In the genomic region with DNA sequence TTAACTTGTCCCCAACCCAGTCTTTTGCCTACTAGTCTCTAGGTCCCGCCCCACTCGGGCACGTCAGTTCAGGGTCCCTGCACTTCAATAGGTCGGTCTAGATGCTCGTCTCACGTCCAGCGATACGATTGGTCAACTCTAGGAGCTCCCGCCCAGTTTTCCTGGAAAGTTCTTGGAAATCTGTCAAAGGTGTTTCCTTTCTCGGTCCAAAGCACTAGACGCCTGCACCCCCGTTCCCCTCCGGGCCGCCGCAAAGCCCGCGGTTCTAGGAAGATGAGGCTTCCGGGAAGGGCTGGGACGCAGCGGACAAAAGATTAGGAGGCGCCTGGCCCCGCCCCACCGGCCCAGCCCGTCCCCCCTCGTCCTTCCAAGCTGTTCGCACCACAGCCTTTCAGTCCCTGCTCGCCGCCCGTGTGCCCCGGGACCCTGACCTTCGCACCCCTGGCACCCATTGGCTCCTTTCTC, we compare ENCODE assay signal across 8 mouse cellular contexts. TPM values are rescaled to one million over a fixed set of nuclear protein-coding genes. Genes with fewer than 3 reads are reported as not detected.
DNase-seq lines count a peak whose midpoint lies in the region; ATAC-seq and TF ChIP-seq lines count a peak whose summit lies in the region.

No protein-coding gene starts in this region.

- 0 out of 2 replicates have a peak, but pooled peaks have one; percentile 0 for TF ChIP-seq CTCF in kidney, postnatal 0 days (IDR thresholded peaks at IDR 0.05; ENCODE audit: low read depth)

- H3K4me1 ChIP-seq in heart, embryonic 12.5 days (replicated peaks): peaks cover 40% of the 10 kb centered on the region
- H3K4me1 ChIP-seq in kidney, postnatal 0 days (replicated peaks; ENCODE audit: insufficient read depth, low read length): peaks cover 8% of the 10 kb centered on the region
- H3K4me1 ChIP-seq in liver, embryonic 11.5 days (replicated peaks; ENCODE audit: control insufficient read depth, insufficient read depth, low read length): peaks cover 36% of the 10 kb centered on the region
- peaks cover 27% of the 10 kb centered on the region for H3K4me1 ChIP-seq in stomach, embryonic 15.5 days

- peak; percentile 89 for DNase-seq in CD4-positive helper T cell, adult 2 months (ENCODE audit: low read depth, low spot score)
- peak; percentile 84 for DNase-seq in brain, embryonic 18.5 days (ENCODE audit: low read depth, low spot score)
- DNase-seq in kidney, postnatal 0 days (ENCODE audit: low spot score): peak; percentile 99
- DNase-seq in liver, embryonic 11.5 days (ENCODE audit: low spot score): peak; percentile 89
- DNase-seq in natural killer cell, adult 2 months (ENCODE audit: low spot score in 2 of 2): peak; percentile 81

- no peaks in the 10 kb centered on the region for H3K9me3 ChIP-seq in heart, embryonic 12.5 days (replicated peaks)
- H3K9me3 ChIP-seq in kidney, postnatal 0 days (replicated peaks; ENCODE audit: low read length): no peaks in the 10 kb centered on the region
- H3K9me3 ChIP-seq in liver, embryonic 11.5 days (ENCODE audit: control insufficient read depth, low read length): no peaks in the 10 kb centered on the region
- no peaks in the 10 kb centered on the region for H3K9me3 ChIP-seq in stomach, embryonic 15.5 days

- under 1% methylated on average over 31 of the region's 31 CpGs for WGBS in heart, embryonic 12.5 days
- WGBS in kidney, postnatal 0 days: under 1% methylated on average over 31 of the region's 31 CpGs
- WGBS in liver, embryonic 11.5 days: 0% methylated on average over 31 of the region's 31 CpGs
- WGBS in stomach, embryonic 15.5 days: 0% methylated on average over 31 of the region's 31 CpGs

- H3K9ac ChIP-seq in heart, embryonic 12.5 days: peak overlapping the region; percentile 80
- H3K9ac ChIP-seq in kidney, postnatal 0 days (ENCODE audit: low read depth, low read length): peak overlapping the region; percentile 86
- H3K9ac ChIP-seq in liver, embryonic 11.5 days (ENCODE audit: low read depth, low read length): peak overlapping the region; percentile 78
- peak overlapping the region; percentile 38 for H3K9ac ChIP-seq in stomach, embryonic 15.5 days

- peak; percentile 83 for ATAC-seq in erythroid progenitor cell, adult 5-6 weeks (replicated peaks; ENCODE audit: low FRiP score, poor library complexity, severe bottlenecking)
- ATAC-seq in heart, embryonic 12.5 days (ENCODE audit: insufficient number of reproducible peaks, low FRiP score): peak; percentile 92
- ATAC-seq in kidney, postnatal 0 days (replicated peaks; ENCODE audit: low FRiP score, low read depth): peak; percentile 95
- ATAC-seq in liver, embryonic 11.5 days (replicated peaks; ENCODE audit: low FRiP score): peak; percentile 93
- peak; percentile 92 for ATAC-seq in stomach, embryonic 15.5 days (ENCODE audit: insufficient read depth, low FRiP score, low read depth)

- peak overlapping the region; percentile 75 for H3K27ac ChIP-seq in heart, embryonic 12.5 days (ENCODE audit: poor library complexity, severe bottlenecking)
- peak overlapping the region; percentile 92 for H3K27ac ChIP-seq in kidney, postnatal 0 days
- peak overlapping the region; percentile 91 for H3K27ac ChIP-seq in liver, embryonic 11.5 days (ENCODE audit: low read depth, low read length)
- H3K27ac ChIP-seq in stomach, embryonic 15.5 days: peak overlapping the region; percentile 89

- peak overlapping the region; percentile 63 for H3K4me3 ChIP-seq in heart, embryonic 12.5 days
- H3K4me3 ChIP-seq in kidney, postnatal 0 days (replicated peaks; ENCODE audit: low read depth, low read length): peak overlapping the region; percentile 73
- peak overlapping the region; percentile 75 for H3K4me3 ChIP-seq in liver, embryonic 11.5 days (ENCODE audit: low read depth, low read length)
- peak overlapping the region; percentile 66 for H3K4me3 ChIP-seq in stomach, embryonic 15.5 days (replicated peaks)

- H3K36me3 ChIP-seq in heart, embryonic 12.5 days: peaks cover 18% of the 10 kb centered on the region
- H3K36me3 ChIP-seq in kidney, postnatal 0 days (ENCODE audit: insufficient read depth, low read length): peaks cover 17% of the 10 kb centered on the region; the same call in 1 of the 2 replicates
- peaks cover 5% of the 10 kb centered on the region for H3K36me3 ChIP-seq in liver, embryonic 11.5 days (ENCODE audit: control insufficient read depth, insufficient read depth, low read length)
- H3K36me3 ChIP-seq in stomach, embryonic 15.5 days: peaks cover 14% of the 10 kb centered on the region

- peak overlapping the region; percentile 86 for H3K4me2 ChIP-seq in heart, embryonic 12.5 days
- H3K4me2 ChIP-seq in kidney, postnatal 0 days (ENCODE audit: low read length): peak overlapping the region; percentile 86
- peak overlapping the region; percentile 97 for H3K4me2 ChIP-seq in liver, embryonic 11.5 days
- H3K4me2 ChIP-seq in stomach, embryonic 15.5 days: peak overlapping the region; percentile 77

- H3K27me3 ChIP-seq in heart, embryonic 12.5 days (replicated peaks): 0 out of 2 replicates have a peak, but pooled peaks cover 6% of the 10 kb centered on the region
- no peaks in the 10 kb centered on the region for H3K27me3 ChIP-seq in kidney, postnatal 0 days (ENCODE audit: insufficient read depth, low read length)
- peaks cover 2% of the 10 kb centered on the region; the same call in 1 of the 2 replicates for H3K27me3 ChIP-seq in liver, embryonic 11.5 days (replicated peaks; ENCODE audit: control insufficient read depth, insufficient read depth, low read length)
- peaks cover 4% of the 10 kb centered on the region; the same call in 1 of the 2 replicates for H3K27me3 ChIP-seq in stomach, embryonic 15.5 days (replicated peaks)

RNA-seq across cellular contexts. Expression of a gene that starts 0.7 kb away (rescaled TPM):
- 5.9 and 23.4 TPM in 2 replicates for total RNA-seq in erythroid progenitor cell, adult 5-6 weeks (2015; ENCODE audit: low replicate concordance)
- 3.6 and 5.1 TPM in 2 replicates for total RNA-seq in erythroid progenitor cell, adult 5-6 weeks (2017; ENCODE audit: low replicate concordance)
- polyA plus RNA-seq in heart, embryonic 12.5 days (2016; fragmentation: Nextera tagmentation; extraction: Ambion mirVana): 15.6 and 16.4 TPM in 2 replicates
- 26.2 and 30.5 TPM in 2 replicates for polyA plus RNA-seq in kidney, postnatal 0 days (2015; fragmentation: Nextera tagmentation; extraction: Ambion mirVana)
- polyA plus RNA-seq in liver, embryonic 11.5 days (2014; fragmentation: Nextera tagmentation; extraction: Ambion mirVana): 6.1 and 9.9 TPM in 2 replicates
- 12.4 and 13.5 TPM in 2 replicates for polyA plus RNA-seq in stomach, embryonic 15.5 days (2015; fragmentation: Nextera tagmentation; extraction: Ambion mirVana)

RNA-seq across cellular contexts. Expression of a gene that starts 6.9 kb away (rescaled TPM):
- 7.6 and 17.2 TPM in 2 replicates for total RNA-seq in erythroid progenitor cell, adult 5-6 weeks (2015; ENCODE audit: low replicate concordance)
- 10.0 and 15.7 TPM in 2 replicates for total RNA-seq in erythroid progenitor cell, adult 5-6 weeks (2017; ENCODE audit: low replicate concordance)
- polyA plus RNA-seq in heart, embryonic 12.5 days (2016; fragmentation: Nextera tagmentation; extraction: Ambion mirVana): 7.1 and 7.3 TPM in 2 replicates
- 13.4 and 14.0 TPM in 2 replicates for polyA plus RNA-seq in kidney, postnatal 0 days (2015; fragmentation: Nextera tagmentation; extraction: Ambion mirVana)
- polyA plus RNA-seq in liver, embryonic 11.5 days (2014; fragmentation: Nextera tagmentation; extraction: Ambion mirVana): 17.1 and 19.2 TPM in 2 replicates
- polyA plus RNA-seq in stomach, embryonic 15.5 days (2015; fragmentation: Nextera tagmentation; extraction: Ambion mirVana): 35.3 and 38.0 TPM in 2 replicates

RNA-seq across cellular contexts. Expression of a gene that starts 41.6 kb away (rescaled TPM):
- total RNA-seq in erythroid progenitor cell, adult 5-6 weeks (2015; ENCODE audit: low replicate concordance): not detected in 2 replicates
- total RNA-seq in erythroid progenitor cell, adult 5-6 weeks (2017; ENCODE audit: low replicate concordance): 0.15 and 3.9 TPM in 2 replicates
- polyA plus RNA-seq in heart, embryonic 12.5 days (2016; fragmentation: Nextera tagmentation; extraction: Ambion mirVana): 11.4 and 13.4 TPM in 2 replicates
- polyA plus RNA-seq in kidney, postnatal 0 days (2015; fragmentation: Nextera tagmentation; extraction: Ambion mirVana): 10.1 and 11.5 TPM in 2 replicates
- 8.2 and 8.7 TPM in 2 replicates for polyA plus RNA-seq in liver, embryonic 11.5 days (2014; fragmentation: Nextera tagmentation; extraction: Ambion mirVana)
- polyA plus RNA-seq in stomach, embryonic 15.5 days (2015; fragmentation: Nextera tagmentation; extraction: Ambion mirVana): 10.6 and 11.5 TPM in 2 replicates

RNA-seq across cellular contexts. Expression of a gene that starts 43.9 kb away (rescaled TPM):
- total RNA-seq in erythroid progenitor cell, adult 5-6 weeks (2015; ENCODE audit: low replicate concordance): not detected in 2 replicates
- total RNA-seq in erythroid progenitor cell, adult 5-6 weeks (2017; ENCODE audit: low replicate concordance): not detected in 2 replicates
- 0.55 and 1.1 TPM in 2 replicates for polyA plus RNA-seq in heart, embryonic 12.5 days (2016; fragmentation: Nextera tagmentation; extraction: Ambion mirVana)
- polyA plus RNA-seq in kidney, postnatal 0 days (2015; fragmentation: Nextera tagmentation; extraction: Ambion mirVana): 2.0 and 2.2 TPM in 2 replicates
- polyA plus RNA-seq in liver, embryonic 11.5 days (2014; fragmentation: Nextera tagmentation; extraction: Ambion mirVana): 0.05 and 0.10 TPM in 2 replicates
- 0.28 and 0.34 TPM in 2 replicates for polyA plus RNA-seq in stomach, embryonic 15.5 days (2015; fragmentation: Nextera tagmentation; extraction: Ambion mirVana)

Comparison
In these comparisons a context has a peak if more than half of its experiments do, and no peak if none do; other contexts are left out.
1. Peak in every context shown above with its lines: DNase-seq, ATAC-seq, H3K4me3 ChIP-seq and H3K27ac ChIP-seq.